Mouse (Mus musculus) ES-E14 (cell line): ENCODE data around the gene Kcne4. TPM values are rescaled to one million over a fixed set of nuclear protein-coding genes. Genes with fewer than 3 reads are reported as not detected.

Experiments used
- DNase-seq: peaks from one replicate; pipeline ENCODE4 v3.0.0-alpha.2; 2013; ENCODE audit warnings: low read depth, low spot score
- H3K27ac ChIP-seq: 2 replicates; pipeline ENCODE4 v1.5.1; 2012; ENCODE audit warnings: low read depth, mild to moderate bottlenecking, low read length, moderate library complexity, mixed read lengths; ENCODE audit not compliant: poor library complexity, insufficient read depth, severe bottlenecking
- H3K36me3 ChIP-seq: 2 replicates; pipeline ENCODE4 v1.6.1; 2012; ENCODE audit warnings: mild to moderate bottlenecking, low read length, moderate library complexity, mixed read lengths; ENCODE audit not compliant: control insufficient read depth, poor library complexity, insufficient read depth, severe bottlenecking
- H3K4me1 ChIP-seq, 2 experiments: fragments of 150-350 bp in 1 of 2; sonication (generic) in 1 of 2; 2 replicates each; pipeline ENCODE4 v1.6.1; 2012; ENCODE audit warnings: low read length in 2 of 2, mild to moderate bottlenecking in 1 of 2, mixed read lengths in 1 of 2; ENCODE audit not compliant: control insufficient read depth in 2 of 2, insufficient read depth in 2 of 2, poor library complexity in 1 of 2
- H3K4me3 ChIP-seq, 2 experiments: fragments of 150-350 bp in 1 of 2; sonication (generic) in 1 of 2; 2 replicates each; pipeline ENCODE4 v1.5.1; 2012; ENCODE audit warnings: low read length in 2 of 2, low read depth in 1 of 2, mild to moderate bottlenecking in 1 of 2, mixed read lengths in 1 of 2; ENCODE audit not compliant: insufficient read depth in 1 of 2, poor library complexity in 1 of 2, severe bottlenecking in 1 of 2
- H3K9ac ChIP-seq: 2 replicates; pipeline ENCODE4 v1.6.1; 2012; ENCODE audit warnings: low read depth, mild to moderate bottlenecking, low read length, mixed read lengths; ENCODE audit not compliant: poor library complexity, insufficient read depth, severe bottlenecking
- H3K9me3 ChIP-seq: fragments of 150-350 bp; sonication (generic); 2 replicates; pipeline ENCODE4 v1.6.1; 2012; ENCODE audit warnings: low read depth, mild to moderate bottlenecking, low read length; ENCODE audit not compliant: control insufficient read depth, insufficient read depth
- CHD2 ChIP-seq: IDR thresholded peaks from 2 replicates; pipeline ENCODE4 v1.6.1; 2014; ENCODE audit warnings: mild to moderate bottlenecking, low read depth, low read length, inconsistent platforms
- HCFC1 ChIP-seq: IDR thresholded peaks from 2 replicates; pipeline ENCODE4 v1.6.1; 2012; ENCODE audit warnings: low read length, inconsistent platforms, borderline replicate concordance; ENCODE audit not compliant: insufficient read depth
- MAFK ChIP-seq: IDR thresholded peaks from 2 replicates; pipeline ENCODE4 v1.6.1; 2014; ENCODE audit warnings: mild to moderate bottlenecking, low read depth, low read length, inconsistent platforms; ENCODE audit not compliant: insufficient read depth
- ZC3H11A ChIP-seq: IDR thresholded peaks from 2 replicates; pipeline ENCODE4 v1.6.1; 2012; ENCODE audit warnings: low read depth, mild to moderate bottlenecking, inconsistent platforms, low read length, borderline replicate concordance
- ZNF384 ChIP-seq: IDR thresholded peaks from 2 replicates; pipeline ENCODE4 v1.6.1; 2012; ENCODE audit warnings: low read depth, low read length, inconsistent platforms
- in situ Hi-C, 2 experiments: fragments of 600-800 bp; cut with MboI; formaldehyde crosslinking; loops; one replicate each; pipeline ENCODE4 v1.15.1; 2025; ENCODE audit warnings: low sequenced_read_pairs in 2 of 2, inconsistent platforms in 1 of 2; ENCODE audit not compliant: unreplicated experiment in 2 of 2
- total RNA-seq: library from RNA; depleted of rRNA; stranded (reverse); fragments of 300-350 nt; gene quantifications from 2 replicates; pipeline ENCODE4 v1.2.3, GENCODE M21; 2012

The Kcne4 gene
- total RNA-seq, 1 experiment = not detected

GRCm38 (mm10) chr1:78825246-78825645 lies 8.7 kb downstream of the Kcne4 start:
- Histone ChIP-seq H3K9me3 (no peaks in the 10 kb centered on the region), H3K4me3 (no peak overlapping the region), H3K9ac (no peak overlapping the region), H3K4me1 (no peaks in the 10 kb centered on the region), H3K36me3 (no peaks in the 10 kb centered on the region), H3K27ac (no peak overlapping the region)
- DNase-seq = no peak
- in situ Hi-C loops = no loop called here
- no peak for TF ChIP-seq CHD2
- no peak for TF ChIP-seq ZC3H11A
- no peak for TF ChIP-seq ZNF384
- TF ChIP-seq HCFC1 = no peak

- Histone ChIP-seq H3K36me3 (no peaks in the 10 kb centered on the region), H3K27ac (no peak overlapping the region), H3K4me3 (no peak overlapping the region), H3K4me1 (no peaks in the 10 kb centered on the region), H3K9me3 (no peaks in the 10 kb centered on the region), H3K9ac (no peak overlapping the region)
- in situ Hi-C loops = no loop called here
- TF ChIP-seq MAFK (no peak), HCFC1 (no peak), ZC3H11A (no peak), CHD2 (no peak), ZNF384 (no peak)
- DNase-seq = no peak
Observed at GRCm38 (mm10) chr1:78838468-78838867, 21.9 kb downstream of the Kcne4 start.

GRCm38 (mm10) chr1:78840769-78841168 lies 24.2 kb downstream of the Kcne4 start:
- Histone ChIP-seq H3K9ac (no peak overlapping the region), H3K27ac (no peak overlapping the region), H3K9me3 (no peaks in the 10 kb centered on the region), H3K4me1 (no peaks in the 10 kb centered on the region), H3K4me3 (no peak overlapping the region), H3K36me3 (no peaks in the 10 kb centered on the region)
- in situ Hi-C loops = no loop called here
- TF ChIP-seq CHD2 = no peak
- no peak for TF ChIP-seq ZC3H11A
- no peak for TF ChIP-seq ZNF384
- TF ChIP-seq HCFC1 = no peak
- no peak for TF ChIP-seq MAFK
- no peak for DNase-seq

GRCm38 (mm10) chr1:78845661-78846060 lies 29.1 kb downstream of the Kcne4 start:
- Histone ChIP-seq H3K9me3 (no peaks in the 10 kb centered on the region), H3K4me3 (no peak overlapping the region), H3K4me1 (no peaks in the 10 kb centered on the region), H3K27ac (no peak overlapping the region), H3K9ac (no peak overlapping the region), H3K36me3 (no peaks in the 10 kb centered on the region)
- DNase-seq = no peak
- TF ChIP-seq HCFC1 = no peak
- TF ChIP-seq CHD2 = no peak
- no peak for TF ChIP-seq ZNF384
- no peak for TF ChIP-seq MAFK
- no peak for TF ChIP-seq ZC3H11A
- in situ Hi-C loops = no loop called here

GRCm38 (mm10) chr1:78846471-78846870 lies 29.9 kb downstream of the Kcne4 start:
- Histone ChIP-seq H3K9ac (no peak overlapping the region), H3K4me1 (no peaks in the 10 kb centered on the region), H3K9me3 (no peaks in the 10 kb centered on the region), H3K4me3 (no peak overlapping the region), H3K36me3 (no peaks in the 10 kb centered on the region), H3K27ac (no peak overlapping the region)
- DNase-seq = peak; percentile 47
- TF ChIP-seq ZC3H11A = no peak
- no peak for TF ChIP-seq CHD2
- TF ChIP-seq MAFK = no peak
- TF ChIP-seq ZNF384 = no peak
- no peak for TF ChIP-seq HCFC1
- in situ Hi-C loops = no loop called here
